Mouse (Mus musculus) mammary gland, adult 2 months (tissue): ENCODE results near the gene Vmn2r57. TPM values are rescaled to one million over a fixed set of nuclear protein-coding genes. Genes with fewer than 3 reads are reported as not detected.

Source experiments
- polyA plus RNA-seq: library from polyadenylated mRNA; depleted of rRNA; stranded (reverse); fragments of >200 nt; gene quantifications from 2 replicates; pipeline ENCODE4 v1.2.3, GENCODE M21; 2012; ENCODE audit warnings: low replicate concordance; rRNA removed

The Vmn2r57 gene
- 0.05 and 0.19 TPM in 2 replicates for polyA plus RNA-seq

DNA sequence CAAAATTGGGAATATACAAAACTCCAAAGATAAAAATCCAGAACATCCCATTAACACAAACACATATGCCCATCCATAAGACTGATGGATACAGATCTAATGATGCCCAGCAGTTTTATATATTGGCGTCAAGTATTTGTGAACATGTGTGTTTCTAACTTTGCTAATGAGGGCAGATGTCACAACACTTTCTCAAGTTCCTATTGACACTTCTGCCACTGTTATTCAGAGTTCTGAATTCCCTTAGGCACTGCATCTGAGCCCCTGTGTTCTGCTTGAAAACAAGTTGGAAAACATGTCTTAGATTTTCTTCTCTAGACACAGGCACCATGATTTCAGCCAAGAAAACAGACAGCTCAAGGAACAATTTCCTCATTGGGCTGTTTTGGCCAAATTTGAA is at the start of gene Vmn2r57:
Gene Vmn2r57, minus strand, starts transcription at position 101 of the 400 bp plus-strand sequence.

DNA sequence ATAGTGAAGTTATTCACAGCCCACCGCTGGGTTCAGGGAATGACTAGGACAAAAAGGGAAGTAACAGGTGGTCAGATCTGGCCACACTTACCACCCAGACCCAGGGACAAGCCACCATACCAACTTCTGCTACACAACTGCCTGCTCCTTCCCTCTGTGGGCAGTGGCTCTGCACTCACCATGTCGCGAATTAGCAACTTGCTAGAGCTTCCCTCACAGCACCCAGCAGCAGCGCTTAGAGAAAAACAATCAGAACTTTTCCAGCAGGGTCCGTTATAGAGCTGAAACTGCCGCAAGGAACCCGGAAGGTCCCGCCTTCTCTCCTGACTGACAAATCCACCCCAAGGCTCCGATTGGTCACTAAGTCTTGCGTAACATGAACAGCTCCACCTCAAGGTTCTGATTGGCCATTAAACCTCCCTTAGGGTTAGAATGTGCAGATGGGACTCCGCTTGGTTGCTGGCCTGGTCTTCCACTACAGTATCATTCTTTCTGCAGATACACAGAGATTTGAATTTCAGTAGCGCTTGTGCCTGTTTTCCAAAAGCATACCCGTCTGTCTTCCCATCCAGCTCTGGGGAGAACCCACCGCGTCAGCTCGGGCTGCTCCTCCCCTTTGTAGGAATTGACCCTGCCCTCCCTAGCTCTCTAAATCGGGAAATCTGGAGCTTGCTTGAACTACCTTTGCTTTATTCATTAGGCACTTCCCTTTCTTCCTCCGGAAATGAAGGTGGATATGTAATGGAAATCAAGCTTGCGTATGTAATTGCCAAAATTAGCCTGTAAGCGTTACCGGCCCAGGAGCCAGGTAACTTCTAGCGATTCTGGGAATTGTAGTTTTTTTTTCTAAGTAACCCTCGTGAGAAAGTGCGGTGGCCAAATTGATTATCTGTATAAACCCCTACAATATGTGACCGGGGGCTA is 55.2 kb downstream of the Vmn2r57 start, which contains the start of gene AI987944:
Gene AI987944, minus strand, starts transcription at position 332 of the 924 bp plus-strand sequence.

Other genes with a start within 250 kb of the Vmn2r57 start
- 3.3 and 6.9 TPM in 2 replicates for gene AI987944, start 55.3 kb downstream of the Vmn2r57 start, polyA plus RNA-seq
- 0.16 TPM in 1 of 2 replicates, not detected in the other for gene Gm20449, start 50.7 kb upstream of the Vmn2r57 start, polyA plus RNA-seq
- 3.7 and 6.9 TPM in 2 replicates for gene AW146154, start 51.2 kb upstream of the Vmn2r57 start, polyA plus RNA-seq
- gene Gm6871, start 125.0 kb upstream of the Vmn2r57 start, polyA plus RNA-seq = not detected in 2 replicates
- gene 2610021A01Rik, start 150.5 kb upstream of the Vmn2r57 start, polyA plus RNA-seq = 1.7 and 4.7 TPM in 2 replicates
- gene Zfp788, start 184.5 kb upstream of the Vmn2r57 start, polyA plus RNA-seq = 0.35 and 1.0 TPM in 2 replicates